In genomic region chr2:104410963-104411545, GRCm38 (mm10) we compare ENCODE assay signal across 8 mouse cellular contexts. TPM values are rescaled to one million over a fixed set of nuclear protein-coding genes. Genes with fewer than 3 reads are reported as not detected.
DNase-seq lines count a peak whose midpoint lies in the region; ATAC-seq and TF ChIP-seq lines count a peak whose summit lies in the region.

D430041D05Rik (minus strand) TSS chr2:104411013.

- no peaks in the 10 kb centered on the region for H3K9me3 ChIP-seq in neural tube, embryonic 11.5 days (ENCODE audit: control insufficient read depth, low read length)
- no peaks in the 10 kb centered on the region for H3K9me3 ChIP-seq in midbrain, postnatal 0 days (ENCODE audit: low read length)

- H3K9ac ChIP-seq in neural tube, embryonic 11.5 days (ENCODE audit: low read length) = peak within 1 kb of the TSS; percentile 88
- H3K9ac ChIP-seq in midbrain, postnatal 0 days (replicated peaks; ENCODE audit: low read length, poor library complexity, severe bottlenecking) = peak within 1 kb of the TSS; percentile 97

- no peaks in the 10 kb centered on the region for H3K4me1 ChIP-seq in neural tube, embryonic 11.5 days (ENCODE audit: control insufficient read depth, insufficient read depth, low read length)
- H3K4me1 ChIP-seq in midbrain, postnatal 0 days (ENCODE audit: insufficient read depth, low read length) = peaks cover 17% of the 10 kb centered on the region

- H3K4me3 ChIP-seq in neural tube, embryonic 11.5 days (ENCODE audit: low read depth, low read length) = peak within 1 kb of the TSS; percentile 72
- peak within 1 kb of the TSS; percentile 93 for H3K4me3 ChIP-seq in midbrain, postnatal 0 days (ENCODE audit: low read depth, low read length)

- DNase-seq in cerebellum, adult 11-12 months = peak; percentile 51
- no peak for DNase-seq in cerebellum, postnatal 4 days (ENCODE audit: low spot score in 2 of 2)
- no peak for DNase-seq in neural tube, embryonic 11.5 days (ENCODE audit: low spot score)
- DNase-seq in neural tube, embryonic 10.5 days (ENCODE audit: extremely low spot score, low spot score) = no peak
- DNase-seq in layer of hippocampus, postnatal 10 days (ENCODE audit: low spot score in 2 of 2) = no peak
- no peak for DNase-seq in midbrain, postnatal 0 days (ENCODE audit: low spot score)
- DNase-seq in frontal cortex, postnatal 10 days (ENCODE audit: low spot score in 2 of 2) = no peak
- no peak for DNase-seq in kidney, postnatal 36 days

- no peak for ATAC-seq in neural tube, embryonic 11.5 days (ENCODE audit: insufficient read depth, low FRiP score, low TSS enrichment)
- no peak for ATAC-seq in midbrain, postnatal 0 days (ENCODE audit: low FRiP score)

- no peak for TF ChIP-seq CTCF in midbrain, postnatal 0 days (IDR thresholded peaks at IDR 0.05)

- 65% methylated on average over 4 of the region's 4 CpGs for WGBS in neural tube, embryonic 11.5 days
- 65% methylated on average over 4 of the region's 4 CpGs for WGBS in midbrain, postnatal 0 days

- H3K4me2 ChIP-seq in neural tube, embryonic 11.5 days (ENCODE audit: low read depth) = peak within 1 kb of the TSS; percentile 99
- H3K4me2 ChIP-seq in midbrain, postnatal 0 days (ENCODE audit: low read depth, low read length, poor library complexity, severe bottlenecking) = peak within 1 kb of the TSS; percentile 74

- peaks cover 16% of the 10 kb centered on the region for H3K27me3 ChIP-seq in neural tube, embryonic 11.5 days (ENCODE audit: control insufficient read depth, insufficient read depth, low read length)
- no peaks in the 10 kb centered on the region for H3K27me3 ChIP-seq in midbrain, postnatal 0 days (ENCODE audit: insufficient read depth, low read length)

- no peaks in the 10 kb centered on the region for H3K36me3 ChIP-seq in neural tube, embryonic 11.5 days (ENCODE audit: control insufficient read depth, insufficient read depth, low read length)
- H3K36me3 ChIP-seq in midbrain, postnatal 0 days (ENCODE audit: insufficient read depth, low read length) = no peaks in the 10 kb centered on the region

- peak within 1 kb of the TSS; percentile 67 for H3K27ac ChIP-seq in neural tube, embryonic 11.5 days (ENCODE audit: low read depth, low read length)
- peak within 1 kb of the TSS; percentile 92 for H3K27ac ChIP-seq in midbrain, postnatal 0 days (ENCODE audit: low read depth, low read length)

RNA-seq across cellular contexts. Expression of gene D430041D05Rik, which starts in this region (rescaled TPM):
- polyA plus RNA-seq in neural tube, embryonic 11.5 days (2014; fragmentation: Nextera tagmentation; extraction: Ambion mirVana) = 3.5 and 3.6 TPM in 2 replicates
- total RNA-seq in layer of hippocampus, postnatal 10 days (2021) = 10 to 100 TPM; 82.8 to 84.4 TPM
- total RNA-seq in midbrain, postnatal 0 days (2014; rRNA removed) = 47.6 and 48.0 TPM in 2 replicates
- 6.6 and 7.9 TPM in 2 replicates for polyA plus RNA-seq in midbrain, postnatal 0 days (2015; fragmentation: Nextera tagmentation; extraction: Ambion mirVana)
